Mouse (Mus musculus): ENCODE measurements at regions not wholly inside any gene's neighbourhood (a gene's known extent, or its start where the extent isn't known, plus 50 kb on each side); places are given as distances from the start of the nearest gene placed in this dataset.
A peak's percentile ranks its signal among the peaks of the same experiment; 100 is the strongest.

- DNase-seq (ENCODE audit: low spot score) = no peak
Measured at GRCm38 (mm10) chr3:38131176-38131886, 353.3 kb downstream of the Ankrd50 start.

- no peak for DNase-seq (ENCODE audit: low spot score)
Measured at GRCm38 (mm10) chr3:38130088-38130487, 354.6 kb downstream of the Ankrd50 start.

GRCm38 (mm10) chr3:38129167-38129500 lies 355.5 kb downstream of the Ankrd50 start:
- no peak for DNase-seq (ENCODE audit: low spot score)

- no peak for DNase-seq (ENCODE audit: low spot score)
Measured at GRCm38 (mm10) chr3:38128486-38129166, 356.0 kb downstream of the Ankrd50 start.

GRCm38 (mm10) chr3:38116071-38116787 lies 368.4 kb downstream of the Ankrd50 start:
- DNase-seq (ENCODE audit: low spot score) = peak; percentile 10

- no peak for DNase-seq (ENCODE audit: low spot score)
Measured at GRCm38 (mm10) chr3:38112568-38112967, 372.1 kb downstream of the Ankrd50 start.

- DNase-seq (ENCODE audit: low spot score) = no peak
Measured at GRCm38 (mm10) chr3:38105022-38105857, 379.4 kb downstream of the Ankrd50 start.

- DNase-seq (ENCODE audit: low spot score) = no peak
Measured at GRCm38 (mm10) chr3:38104418-38104817, 380.1 kb upstream of the Gm5148 start.

- DNase-seq (ENCODE audit: low spot score) = no peak
Measured at GRCm38 (mm10) chr3:38102985-38103384, 378.7 kb upstream of the Gm5148 start.

GRCm38 (mm10) chr3:38102181-38102580 lies 377.9 kb upstream of the Gm5148 start:
- DNase-seq (ENCODE audit: low spot score) = no peak

- peak; percentile 8 for DNase-seq (ENCODE audit: low spot score)
Measured at GRCm38 (mm10) chr3:38094370-38094979, 370.2 kb upstream of the Gm5148 start.

- no peak for DNase-seq (ENCODE audit: low spot score)
Measured at GRCm38 (mm10) chr3:38084548-38084947, 360.3 kb upstream of the Gm5148 start.

GRCm38 (mm10) chr3:38082386-38082785 lies 358.1 kb upstream of the Gm5148 start:
- no peak for DNase-seq (ENCODE audit: low spot score)

GRCm38 (mm10) chr3:38076835-38077234 lies 352.5 kb upstream of the Gm5148 start:
- no peak for DNase-seq (ENCODE audit: low spot score)

GRCm38 (mm10) chr3:38073946-38074345 lies 349.7 kb upstream of the Gm5148 start:
- no peak for DNase-seq (ENCODE audit: low spot score)

GRCm38 (mm10) chr3:38055627-38056026 lies 331.3 kb upstream of the Gm5148 start:
- no peak for DNase-seq (ENCODE audit: low spot score)

GRCm38 (mm10) chr3:38052941-38053340 lies 328.7 kb upstream of the Gm5148 start:
- DNase-seq (ENCODE audit: low spot score) = no peak

GRCm38 (mm10) chr3:38051748-38052147 lies 327.5 kb upstream of the Gm5148 start:
- DNase-seq (ENCODE audit: low spot score) = no peak

GRCm38 (mm10) chr3:38050856-38051255 lies 326.6 kb upstream of the Gm5148 start:
- no peak for DNase-seq (ENCODE audit: low spot score)

GRCm38 (mm10) chr3:38050366-38050765 lies 326.1 kb upstream of the Gm5148 start:
- DNase-seq (ENCODE audit: low spot score) = no peak

GRCm38 (mm10) chr3:38049290-38049689 lies 325.0 kb upstream of the Gm5148 start:
- no peak for DNase-seq (ENCODE audit: low spot score)

GRCm38 (mm10) chr3:38047445-38047844 lies 323.2 kb upstream of the Gm5148 start:
- DNase-seq (ENCODE audit: low spot score) = no peak

All from embryo, embryonic 10.5 days (tissue).